Mouse (Mus musculus) heart, postnatal 0 days (tissue): Measurements from ENCODE around the gene Gm28042.

ENCODE experiments used
- CTCF ChIP-seq: IDR thresholded peaks from 2 replicates; pipeline ENCODE4 v1.5.1; 2016; ENCODE audit warnings: antibody characterized with exemption, control low read depth, low read depth
- EP300 ChIP-seq: IDR thresholded peaks from 2 replicates; pipeline ENCODE4 v1.6.1; 2016; ENCODE audit warnings: antibody characterized with exemption, low read depth

DNA sequence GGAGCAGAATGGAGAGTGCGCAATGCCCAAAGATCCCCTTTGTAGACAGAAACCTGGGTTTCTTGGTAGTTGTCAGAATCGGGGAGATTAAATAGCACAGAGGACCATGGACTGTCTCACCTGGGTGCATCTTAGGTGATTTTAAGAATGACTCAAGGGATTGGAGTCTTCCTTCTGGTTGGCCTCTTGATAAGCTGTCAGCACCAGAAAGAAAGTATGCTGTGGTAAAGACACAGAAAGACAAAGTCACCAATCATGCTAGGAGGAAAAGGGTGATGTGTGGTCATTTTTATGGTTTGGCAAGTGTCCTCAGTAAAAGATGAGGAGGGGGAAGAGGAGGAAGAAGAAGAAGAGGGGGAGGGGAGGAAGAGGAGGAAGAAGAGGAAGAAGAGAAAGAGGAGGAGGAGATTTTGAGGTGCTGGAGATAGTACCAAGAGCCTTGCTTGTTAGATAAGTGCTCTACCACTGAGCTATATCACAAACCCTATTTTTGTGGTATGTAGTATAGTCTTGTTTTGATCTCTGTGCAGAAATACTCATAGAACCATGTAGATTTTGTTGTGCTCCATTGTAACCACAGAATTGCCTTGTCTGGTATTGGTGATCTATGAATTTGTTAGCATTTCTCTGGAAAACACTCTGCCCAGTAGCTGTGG lies 13.3 kb upstream of the Gm28042 start:
- TF ChIP-seq EP300 (no peak), CTCF (no peak)
